Mouse (Mus musculus) urinary bladder, postnatal 36 days (tissue): ENCODE measurements around the gene Birc5.
"Not testable (repeated sequence)": the region's sequence is repeated elsewhere in the genome, so short reads cannot be mapped to it uniquely, and the experiment has no call there.

ENCODE experiments used
- DNase-seq, 2 experiments: peaks; one replicate each; pipeline ENCODE4 v3.0.0; 2022; ENCODE audit warnings: low spot score in 2 of 2, mixed read lengths in 1 of 2

Gene Birc5

DNA sequence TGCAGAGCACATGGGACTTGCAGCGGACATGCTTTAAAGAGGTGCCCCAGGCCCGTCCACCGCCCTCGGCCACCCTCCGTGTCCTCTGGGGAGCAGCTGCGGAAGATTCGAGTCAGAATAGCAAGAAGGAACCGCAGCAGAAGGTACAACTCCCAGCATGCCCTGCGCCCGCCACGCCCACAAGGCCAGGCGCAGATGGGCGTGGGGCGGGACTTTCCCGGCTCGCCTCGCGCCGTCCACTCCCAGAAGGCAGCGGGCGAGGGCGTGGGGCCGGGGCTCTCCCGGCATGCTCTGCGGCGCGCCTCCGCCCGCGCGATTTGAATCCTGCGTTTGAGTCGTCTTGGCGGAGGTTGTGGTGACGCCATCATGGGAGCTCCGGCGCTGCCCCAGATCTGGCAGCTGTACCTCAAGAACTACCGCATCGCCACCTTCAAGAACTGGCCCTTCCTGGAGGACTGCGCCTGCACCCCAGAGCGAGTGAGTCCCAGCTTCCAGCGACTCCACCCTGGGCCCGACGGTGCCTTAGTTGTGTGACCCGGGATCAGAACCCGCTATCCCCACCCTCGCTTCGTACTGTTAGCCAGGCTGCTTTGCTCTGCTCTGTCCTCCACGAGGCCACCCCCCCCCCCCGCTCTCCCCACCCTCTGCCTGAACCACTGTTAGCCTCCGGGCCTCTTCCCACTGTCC, at the start of gene Birc5:
Gene Birc5, plus strand, starts transcription at position 267 of the 687 bp plus-strand sequence.
- peak; percentile 92 to 95 for DNase-seq

DNA sequence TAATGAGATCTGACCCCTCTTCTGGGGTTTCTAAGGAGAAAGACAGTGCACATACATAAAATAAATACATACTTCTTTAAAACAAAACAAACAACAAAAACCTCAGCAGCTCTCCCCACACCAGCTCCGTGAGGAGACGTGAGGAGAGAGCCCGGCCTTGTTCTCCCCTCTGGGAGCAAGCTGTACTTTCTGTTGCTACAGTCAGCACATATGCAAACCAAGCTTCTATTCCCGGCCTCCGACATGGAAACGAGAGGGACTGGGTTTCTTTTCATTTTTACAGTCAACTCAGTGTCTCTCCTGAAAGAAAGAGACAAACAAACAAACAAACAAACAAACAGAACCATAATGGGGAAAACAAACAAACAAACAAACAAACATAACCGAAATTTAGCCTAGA, 49.0 kb upstream of the Birc5 start:
- DNase-seq: no peak

DNA sequence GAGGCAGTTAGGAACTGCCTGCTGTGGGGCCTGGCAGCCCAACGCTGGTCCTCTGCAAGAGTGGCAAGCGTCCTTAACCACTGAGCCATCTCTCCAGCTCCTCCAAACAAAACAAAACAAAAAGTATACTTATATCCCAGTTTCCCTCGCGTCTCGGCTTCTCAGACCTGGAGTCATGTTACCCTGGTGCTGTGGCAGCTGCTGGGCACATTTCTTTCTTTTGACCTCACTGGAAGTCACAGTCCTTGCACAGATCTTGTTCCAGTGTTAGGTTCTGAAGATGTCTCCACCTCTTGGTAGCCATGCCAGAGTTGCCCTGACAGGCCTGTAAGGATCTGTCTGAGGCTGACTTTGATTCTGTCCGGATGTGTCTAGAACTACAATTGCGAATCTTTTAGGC, 47.4 kb upstream of the Birc5 start:
- no peak for DNase-seq

DNA sequence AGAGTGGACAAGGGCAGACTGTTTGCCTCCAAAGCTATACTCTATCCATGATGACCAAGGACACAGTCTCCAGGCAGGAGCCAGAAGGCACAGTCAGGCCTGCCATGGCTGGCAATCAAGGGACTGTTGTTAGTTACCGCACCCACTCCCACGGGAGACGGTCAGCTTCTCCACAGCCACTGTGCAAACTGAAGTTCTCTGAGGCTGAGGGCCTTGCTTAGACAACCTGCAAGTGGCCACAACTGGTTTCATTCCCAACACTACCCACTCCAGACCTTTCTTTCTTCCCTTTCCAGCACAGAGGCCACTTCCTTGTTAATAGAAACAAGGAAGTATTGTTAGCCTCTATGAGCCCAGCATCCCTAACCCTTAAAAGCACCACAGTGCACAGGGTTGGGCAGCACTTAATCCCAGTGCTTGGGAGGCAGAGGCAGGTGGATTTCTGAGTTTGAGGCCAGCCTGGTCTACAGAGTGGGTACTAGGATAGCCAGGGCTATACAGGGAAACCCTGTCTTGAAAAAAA, 45.8 kb upstream of the Birc5 start:
- DNase-seq: no peak

DNA sequence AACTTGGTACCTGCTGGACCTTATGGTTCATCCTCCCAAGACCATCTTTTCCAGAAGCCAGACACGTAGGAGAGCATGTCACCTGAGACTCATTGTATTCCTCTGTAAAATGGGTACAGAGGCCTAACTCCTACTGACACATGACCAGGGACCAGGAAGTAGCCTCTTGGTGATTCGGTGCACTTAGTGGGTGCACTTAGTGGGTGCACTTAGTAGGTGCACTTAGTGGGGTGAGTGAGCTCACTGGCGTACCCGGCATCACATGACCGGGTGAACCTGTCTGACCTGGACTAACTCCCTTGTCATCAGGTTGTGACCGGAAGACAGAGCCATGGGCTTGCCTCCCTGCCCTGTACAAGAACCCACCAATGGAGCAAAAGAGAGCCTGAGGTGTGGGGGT, 42.3 kb upstream of the Birc5 start:
- no peak for DNase-seq

DNA sequence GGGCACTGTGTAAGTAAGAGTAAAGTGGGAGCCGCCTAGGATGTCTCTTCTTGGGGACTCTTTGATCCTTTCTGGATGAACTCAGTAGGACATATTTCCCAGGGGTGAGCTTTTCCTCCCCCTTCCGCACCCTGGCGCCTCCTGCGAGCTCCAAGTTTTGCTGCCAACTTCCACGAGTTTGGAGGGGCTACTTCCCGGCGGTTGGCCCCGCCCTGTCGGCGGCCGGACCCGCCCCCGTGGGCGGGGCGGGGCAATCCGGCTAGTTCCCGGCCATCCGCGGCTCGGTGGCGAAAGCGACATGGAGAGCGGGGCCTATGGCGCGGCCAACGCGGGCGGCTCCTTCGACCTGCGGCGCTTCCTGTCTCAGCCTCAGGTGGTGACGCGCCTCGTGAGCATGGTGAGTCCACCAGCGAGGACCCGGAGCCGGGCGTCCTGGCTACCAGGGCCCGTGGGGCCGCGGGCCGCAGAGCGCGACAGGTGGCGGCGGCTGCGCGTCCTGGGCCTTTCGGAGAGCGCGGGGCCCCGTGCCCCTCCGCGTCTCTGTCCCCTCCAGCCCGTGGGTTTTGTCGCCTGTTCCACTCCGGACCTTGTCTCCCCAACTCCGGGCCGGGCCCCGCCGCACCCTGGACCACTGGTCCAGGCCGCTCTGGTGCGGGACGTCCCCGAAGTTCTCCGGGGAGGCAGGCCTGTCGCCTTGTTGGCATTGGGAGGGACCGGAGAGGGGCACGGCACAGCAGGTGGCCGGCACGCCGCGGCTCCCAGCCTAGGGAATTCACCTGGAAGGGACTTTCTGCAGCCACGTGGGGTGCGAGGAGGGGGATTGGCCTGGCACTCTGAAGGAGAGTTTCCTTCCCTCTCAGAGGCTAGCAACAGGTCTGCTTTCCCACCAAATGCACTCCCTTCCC, 39.4 kb upstream of the Birc5 start, which contains the start of the genes Gm20708 and Syngr2:
Gene Gm20708, plus strand, starts transcription at position 262 of the 905 bp plus-strand sequence.
Gene Syngr2, plus strand, starts transcription at position 262 of the 905 bp plus-strand sequence.
- DNase-seq: peak; percentile 69 to 75

DNA sequence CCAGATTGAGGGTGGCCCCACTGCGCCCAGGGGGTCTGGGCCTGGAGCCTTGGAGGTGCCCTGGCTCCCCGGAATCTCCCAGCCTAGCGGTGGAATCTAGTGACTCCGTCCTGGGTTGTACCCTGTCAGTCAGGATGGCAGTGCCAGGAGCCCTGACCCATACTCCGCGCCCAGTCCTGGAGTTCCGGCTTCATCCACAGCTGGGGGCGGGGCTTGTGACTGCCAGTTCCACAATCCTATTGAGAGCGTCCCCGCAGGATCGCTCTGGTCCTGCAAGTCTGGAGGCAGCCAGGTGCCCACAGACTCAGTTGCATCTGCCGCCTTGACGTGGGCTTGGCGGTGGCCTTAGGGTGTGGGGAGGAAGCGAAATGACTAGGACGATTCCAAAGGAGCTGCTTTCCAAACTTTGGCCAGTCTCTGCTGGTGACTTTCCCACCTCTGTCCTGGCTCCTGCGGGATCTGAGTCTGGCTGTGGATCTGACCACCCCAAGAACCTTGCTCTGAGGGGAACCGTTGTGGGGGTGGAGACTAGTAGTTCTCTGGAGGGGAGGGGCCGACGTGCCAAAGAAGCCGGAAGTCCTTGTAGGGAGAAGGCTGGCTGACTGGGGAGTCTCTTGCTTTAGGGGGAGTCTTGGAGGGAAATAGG, 38.5 kb upstream of the Birc5 start:
- peak; percentile 86 to 89 for DNase-seq

DNA sequence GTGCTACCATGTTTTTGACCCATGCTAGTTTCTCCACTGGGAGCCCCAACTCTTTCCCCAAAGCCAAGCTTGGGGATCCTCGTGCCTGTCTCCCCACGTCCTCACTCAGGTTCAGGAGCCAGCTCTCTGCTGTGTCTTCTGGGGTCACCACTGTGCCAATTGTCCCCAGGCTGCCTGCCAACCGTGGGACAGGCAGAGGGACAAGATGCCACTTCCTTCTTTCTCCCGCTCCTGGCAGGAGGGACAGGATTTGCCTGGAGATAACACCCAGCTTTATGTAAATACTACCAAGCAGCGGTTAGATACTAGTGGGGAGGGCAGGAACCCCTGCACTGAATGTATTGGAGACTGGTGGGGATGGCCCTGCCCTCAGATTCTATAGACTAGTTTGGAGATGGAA, 35.2 kb upstream of the Birc5 start:
- DNase-seq: no peak

DNA sequence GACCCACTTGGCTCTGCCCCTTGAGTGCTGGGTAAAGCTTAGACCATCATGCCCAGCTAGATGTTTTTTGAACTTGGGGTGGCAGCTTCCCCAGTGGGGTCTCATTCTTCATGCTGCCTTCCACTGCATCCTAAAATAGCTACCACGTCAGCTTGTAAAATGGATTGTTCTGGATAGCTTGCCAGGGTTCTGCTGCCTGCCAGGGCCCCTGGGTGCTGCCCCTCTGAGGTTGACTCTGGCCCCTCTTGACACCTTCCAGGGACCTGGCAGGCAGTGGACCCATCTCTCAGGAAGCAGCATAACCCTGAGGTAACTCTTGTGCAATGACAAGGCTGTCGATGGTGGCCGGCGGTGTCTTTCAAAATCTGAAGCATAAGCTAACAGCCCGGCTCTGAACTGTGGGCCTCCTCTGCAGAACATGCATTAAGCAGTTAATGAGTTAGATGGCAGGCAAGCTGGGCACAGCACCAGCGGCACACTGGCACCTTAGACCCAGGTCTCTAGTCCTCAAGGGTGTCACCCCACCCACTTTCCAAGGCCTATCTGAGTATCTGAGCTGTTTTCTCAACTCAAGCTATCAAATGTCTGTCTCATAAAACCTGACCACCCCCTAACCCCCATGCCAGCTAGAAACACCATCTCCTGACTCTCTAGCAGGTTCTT, 34.2 kb upstream of the Birc5 start:
- no peak for DNase-seq

DNA sequence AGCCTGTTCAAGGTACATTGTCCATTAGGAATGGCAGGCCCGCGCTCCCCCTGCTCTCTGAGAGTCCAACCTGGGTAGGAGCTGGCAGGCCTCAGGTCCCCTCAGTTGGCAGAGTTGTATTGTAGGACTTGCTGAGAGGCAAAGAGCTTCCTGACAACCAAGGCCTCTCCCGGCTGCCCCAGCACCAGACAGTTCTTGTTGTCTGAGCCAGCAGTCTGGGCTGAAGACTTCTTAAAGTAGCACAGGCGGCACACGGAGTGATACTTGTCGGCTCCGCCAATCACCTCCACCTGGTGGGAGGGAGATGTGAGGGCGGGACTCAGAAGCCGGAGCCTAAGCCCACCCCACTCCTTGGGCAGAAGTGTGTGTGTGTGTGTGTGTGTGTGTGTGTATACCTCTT, 33.2 kb upstream of the Birc5 start:
- DNase-seq: not testable (repeated sequence)

DNA sequence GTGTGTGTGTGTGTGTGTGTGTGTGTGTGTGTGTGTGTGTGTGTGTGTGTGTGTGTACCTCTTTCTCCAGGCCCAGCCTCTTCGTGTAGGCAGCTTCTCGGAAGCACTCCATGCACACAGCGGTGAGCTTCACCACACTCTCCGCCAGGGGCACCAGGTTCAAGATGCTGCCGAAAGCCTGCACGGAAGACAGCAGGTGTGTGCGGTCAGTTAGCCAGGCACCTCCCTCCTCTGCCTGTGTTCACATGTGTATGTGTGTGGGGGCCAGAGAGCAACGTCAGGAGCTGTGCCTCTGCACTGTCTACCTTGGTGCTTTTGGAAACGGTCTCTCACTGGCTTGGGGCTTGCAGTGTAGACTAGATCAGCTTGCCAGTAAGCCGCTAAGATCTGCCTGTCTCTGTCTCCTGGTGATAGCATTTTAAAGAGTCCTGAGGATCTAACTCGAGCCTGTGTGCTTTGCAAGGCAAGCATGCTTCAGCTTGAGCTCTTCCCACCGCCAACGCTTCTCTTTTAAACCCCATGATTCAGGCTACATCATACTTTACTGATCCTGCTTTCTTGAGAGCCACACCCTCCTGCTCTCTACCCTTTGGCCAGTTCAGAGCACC, 32.6 kb upstream of the Birc5 start:
- DNase-seq: no peak

DNA sequence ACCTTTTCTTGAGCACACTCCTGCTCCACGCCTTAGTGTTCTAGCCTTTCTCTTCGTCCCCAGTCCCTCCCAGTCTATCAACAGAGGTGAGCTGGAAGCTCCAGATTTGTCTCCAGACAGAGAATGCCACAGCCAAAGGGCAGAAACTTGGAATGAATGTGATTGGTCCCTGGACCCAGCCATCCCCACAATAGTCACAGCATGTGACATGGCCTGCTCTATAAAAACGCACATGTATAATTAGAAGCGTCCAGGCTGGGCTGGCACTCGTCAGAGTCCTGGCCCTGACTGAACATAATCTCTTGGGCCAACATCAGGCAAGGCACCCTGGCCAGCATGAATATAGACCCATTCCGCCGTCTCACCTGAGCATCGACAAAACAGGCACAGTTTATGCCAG, 30.0 kb upstream of the Birc5 start:
- DNase-seq: no peak

DNA sequence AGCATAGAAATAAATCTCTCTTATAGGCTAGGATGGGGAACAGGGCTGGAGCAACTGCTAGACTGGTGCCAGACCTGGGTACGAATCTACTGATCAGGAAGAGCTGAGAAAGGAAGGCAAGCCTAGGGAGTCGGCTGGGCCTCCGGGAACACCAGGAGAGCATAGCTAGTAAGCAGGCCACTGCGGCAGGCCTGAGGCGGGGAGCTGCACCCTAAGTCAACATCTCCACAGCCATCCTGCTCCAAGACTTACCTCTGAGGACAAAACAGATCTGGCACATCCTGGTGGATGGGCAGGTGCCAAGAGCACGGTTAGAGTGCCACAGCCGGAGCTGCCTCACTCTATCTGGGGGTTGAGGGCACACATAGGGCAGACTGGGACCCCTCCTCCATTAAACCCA, 28.9 kb upstream of the Birc5 start:
- no peak for DNase-seq

DNA sequence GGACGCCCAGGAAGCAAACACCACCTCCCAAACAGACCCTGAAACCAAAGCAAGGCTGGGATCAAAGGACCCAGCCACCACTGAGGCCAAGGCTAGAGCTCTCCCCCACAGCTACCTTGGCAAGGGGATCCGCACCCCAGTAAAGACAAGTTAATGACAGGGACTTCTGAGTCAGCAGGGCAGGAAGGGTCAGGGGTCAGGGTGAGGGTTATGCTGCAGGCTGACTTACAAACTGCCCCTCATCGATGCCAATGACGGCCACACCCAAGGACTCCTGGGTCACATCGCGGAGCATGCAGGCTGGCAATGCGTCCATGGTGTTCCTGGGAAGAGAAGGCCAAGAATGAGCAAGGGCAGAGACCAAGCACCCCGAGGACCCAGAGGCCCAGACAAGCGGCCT, 27.2 kb upstream of the Birc5 start:
- no peak for DNase-seq

DNA sequence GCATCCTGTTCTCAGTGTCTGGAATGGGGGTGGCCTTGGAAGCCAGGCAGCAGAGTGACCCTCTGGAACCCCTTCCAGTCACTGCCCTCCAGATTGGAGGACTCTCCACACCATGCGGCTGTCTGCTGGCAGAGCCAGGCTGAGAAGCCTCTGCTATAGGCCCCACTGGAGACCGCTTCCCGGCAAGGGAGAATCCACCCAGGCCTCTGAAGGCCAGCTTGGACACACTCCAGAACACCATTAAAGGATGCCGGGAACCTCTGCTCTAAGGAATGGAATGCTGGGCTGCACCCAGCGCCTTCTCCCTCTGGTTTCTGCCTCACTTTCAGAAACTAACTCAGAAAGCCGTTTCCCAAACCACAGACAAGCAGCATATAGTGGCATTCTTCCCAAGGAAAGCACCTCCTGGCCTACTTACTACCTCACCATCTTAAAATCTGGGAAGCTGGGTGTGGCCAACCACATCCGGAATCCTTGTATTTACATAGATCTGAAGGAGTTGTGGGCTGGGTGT, 26.3 kb upstream of the Birc5 start:
- DNase-seq: no peak

DNA sequence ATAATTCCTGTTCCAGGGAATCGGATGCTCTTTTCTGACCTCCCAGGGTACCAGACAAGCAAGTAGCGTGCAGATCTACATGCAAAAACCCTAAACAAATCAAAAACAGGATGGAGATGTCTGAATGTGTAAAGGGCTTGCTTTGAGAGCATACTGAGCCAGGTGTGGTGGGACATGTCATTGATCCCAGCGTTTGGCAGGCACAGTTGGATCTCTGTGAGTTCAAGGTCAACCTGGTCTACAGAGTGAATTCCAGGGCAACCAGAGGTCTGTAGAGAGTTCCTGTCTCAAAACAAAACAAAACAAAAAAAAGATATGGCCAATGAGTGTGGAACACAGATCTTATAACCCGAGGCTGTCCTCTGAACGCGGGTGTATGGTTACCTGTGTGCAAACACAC, 25.6 kb upstream of the Birc5 start:
- no peak for DNase-seq

DNA sequence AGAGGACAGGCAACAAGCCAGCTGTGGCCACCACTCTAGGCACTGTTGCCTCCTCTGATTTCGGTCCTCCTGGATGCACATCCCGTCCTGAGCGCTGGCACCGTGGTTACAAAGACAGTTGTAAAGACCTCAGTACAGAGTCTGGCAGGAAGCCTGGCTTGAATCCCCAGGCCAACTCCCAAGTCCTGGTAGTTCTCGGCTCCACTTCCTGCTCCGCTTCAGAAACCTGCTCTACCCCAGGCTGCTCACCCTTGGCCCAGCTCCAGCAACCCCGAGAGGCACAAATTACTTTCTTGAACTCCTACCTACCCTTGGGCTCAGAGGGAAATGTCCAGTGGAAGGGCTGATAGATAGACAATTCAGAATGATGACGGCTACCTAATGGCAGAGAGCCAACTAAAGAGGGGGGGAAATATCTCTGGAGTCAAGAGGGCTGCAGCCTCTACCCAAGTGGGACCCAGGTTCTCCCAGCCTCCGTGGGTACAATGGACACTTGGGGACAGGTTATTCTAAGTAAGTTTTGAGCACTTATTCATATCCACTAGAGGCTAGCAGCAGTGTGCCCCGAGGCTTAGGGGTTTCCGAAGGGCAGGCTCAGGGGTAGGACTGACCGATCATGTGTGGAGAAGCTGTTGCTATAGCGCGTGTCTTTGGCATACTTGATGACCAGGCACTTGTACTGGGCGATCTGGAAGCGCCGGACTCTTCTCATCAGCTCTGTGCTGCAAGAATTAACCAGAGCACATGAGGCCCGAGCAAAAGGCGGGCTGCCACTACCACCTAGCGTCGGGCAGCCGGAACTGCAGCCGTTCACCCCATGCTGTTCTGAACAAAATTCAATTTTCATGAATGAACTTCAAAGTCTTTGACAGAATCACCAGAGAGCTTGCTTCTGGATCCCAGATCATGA, 24.7 kb upstream of the Birc5 start:
- DNase-seq: peak; percentile 71 to 83

DNA sequence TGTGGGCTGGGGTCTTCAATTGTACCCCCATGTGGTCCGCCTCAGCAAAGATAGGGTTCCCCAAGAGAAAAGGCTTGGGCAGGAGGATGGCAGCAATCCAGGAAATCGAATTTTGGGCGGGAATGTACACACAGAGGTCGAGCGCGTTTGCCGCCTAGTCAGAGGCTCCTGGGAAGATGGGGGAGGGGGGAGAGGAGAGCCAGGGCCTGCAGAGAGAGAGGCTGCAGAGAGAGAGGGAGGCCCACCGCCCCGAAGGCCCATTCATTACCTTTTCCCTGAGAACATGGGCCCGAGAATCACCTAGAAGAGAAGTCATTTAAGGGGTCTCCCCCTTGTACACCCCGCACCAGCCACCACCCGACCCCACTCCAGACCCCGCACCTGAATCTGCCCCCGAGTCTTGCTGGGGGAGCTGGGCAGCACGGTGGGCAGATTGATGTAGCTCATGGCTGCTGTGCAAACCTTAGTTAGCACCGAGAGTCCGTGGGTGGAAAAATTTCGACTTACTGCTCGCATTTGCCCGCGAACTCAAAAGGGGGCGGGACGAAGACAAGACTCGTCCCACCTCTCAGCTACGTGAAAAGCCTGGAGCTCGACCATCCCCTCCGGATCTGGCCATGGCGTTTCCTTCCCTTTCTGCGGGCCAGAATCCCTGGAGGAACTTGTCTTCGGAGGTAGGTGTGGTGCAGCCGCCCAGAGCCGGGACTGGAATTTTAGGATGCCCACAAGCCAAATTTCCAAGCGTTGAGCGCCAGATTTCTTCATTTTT, 23.5 kb upstream of the Birc5 start, which contains the start of the genes Afmid and Tk1:
Gene Afmid, plus strand, starts transcription at position 592 of the 769 bp plus-strand sequence.
Gene Tk1, minus strand, starts transcription at position 760 of the 769 bp plus-strand sequence.
- peak; percentile 61 to 72 for DNase-seq

DNA sequence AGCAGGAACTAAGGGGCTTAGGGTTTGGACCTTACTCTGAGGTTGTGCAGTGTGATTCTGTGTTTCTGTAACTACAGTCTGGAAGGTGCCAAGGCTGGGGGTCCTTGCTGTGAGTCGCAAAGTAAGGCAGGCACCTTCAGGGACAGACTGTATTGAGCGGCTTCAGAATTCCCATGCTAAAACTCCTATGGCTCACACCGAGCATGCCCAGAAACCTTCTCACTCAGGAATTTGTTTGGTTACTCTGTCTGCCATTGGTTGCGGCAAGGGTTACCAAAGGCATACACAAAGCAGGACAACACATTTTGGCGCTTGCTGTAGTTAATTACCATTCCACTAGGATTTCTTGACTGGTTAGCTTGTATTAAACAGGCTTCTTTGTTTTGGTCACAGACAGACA, 22.9 kb upstream of the Birc5 start:
- DNase-seq: peak in 1 of 2 experiments; percentile 23
